8 mouse cellular contexts compared by ENCODE assay signal in the genomic region with DNA sequence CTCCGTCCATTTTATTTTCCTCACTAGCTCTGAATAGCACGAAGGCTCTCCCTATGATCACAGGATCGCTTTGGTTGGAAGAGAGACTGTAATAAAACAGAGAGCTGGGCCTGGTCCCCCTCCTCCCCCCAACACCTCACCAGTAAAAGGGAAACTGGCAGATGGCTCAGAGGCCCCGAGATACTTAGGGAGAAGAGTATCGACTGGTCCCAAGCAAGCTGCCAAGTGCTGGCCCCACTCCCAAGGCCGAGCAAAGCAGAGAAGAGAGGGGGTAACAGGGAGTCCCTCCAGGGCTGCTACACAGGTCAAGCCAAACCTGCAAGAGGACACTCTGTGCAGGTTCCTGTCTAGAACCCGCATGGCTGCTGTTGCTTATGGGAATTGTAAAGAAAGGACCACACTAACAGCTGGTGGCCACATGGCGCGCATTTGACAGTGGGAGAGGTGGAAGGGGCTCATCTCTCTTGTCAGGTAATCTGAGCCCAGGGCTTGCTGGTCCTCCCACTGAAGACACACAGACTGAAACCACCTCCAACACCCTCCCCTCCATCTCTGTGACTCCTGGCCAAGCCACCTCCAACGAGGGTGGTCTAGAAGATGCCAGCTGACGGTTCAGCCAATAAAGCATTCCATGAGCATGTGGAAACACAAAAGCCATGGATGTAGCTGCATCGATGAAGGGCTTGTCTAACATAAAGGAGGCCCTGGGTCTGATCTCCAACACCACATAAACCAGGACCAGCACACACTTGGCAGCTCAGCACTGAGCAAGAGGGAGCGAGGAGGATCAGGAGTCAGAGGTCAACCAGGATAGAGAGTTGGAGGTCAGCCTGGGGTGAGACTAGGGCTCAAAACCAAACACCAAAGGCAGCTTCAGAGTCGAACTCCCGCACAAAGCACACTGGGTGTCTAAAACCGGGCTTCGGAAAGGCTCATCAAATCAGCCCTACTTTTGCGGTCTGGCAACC. TPM values are rescaled to one million over a fixed set of nuclear protein-coding genes. Genes with fewer than 3 reads are reported as not detected.
DNase-seq lines count a peak whose midpoint lies in the region; ATAC-seq lines count a peak whose summit lies in the region.

No protein-coding gene starts in this region.

- H3K9me3 ChIP-seq in embryonic facial prominence, embryonic 14.5 days (ENCODE audit: control insufficient read depth, low read length): 0 out of 2 replicates have a peak, but pooled peaks cover 4% of the 10 kb centered on the region
- no peaks in the 10 kb centered on the region; the same call in 1 of the 2 replicates for H3K9me3 ChIP-seq in hindbrain, embryonic 16.5 days (ENCODE audit: control insufficient read depth, low read length)

- H3K4me3 ChIP-seq in embryonic facial prominence, embryonic 14.5 days (ENCODE audit: low read depth, low read length): no peak overlapping the region
- H3K4me3 ChIP-seq in hindbrain, embryonic 16.5 days (ENCODE audit: low read length): no peak overlapping the region

- peaks cover 61% of the 10 kb centered on the region for H3K4me1 ChIP-seq in embryonic facial prominence, embryonic 14.5 days (ENCODE audit: control insufficient read depth, insufficient read depth, low read length)
- peaks cover 7% of the 10 kb centered on the region for H3K4me1 ChIP-seq in hindbrain, embryonic 16.5 days (ENCODE audit: control insufficient read depth, insufficient read depth, low read depth, low read length)

- ATAC-seq in embryonic facial prominence, embryonic 14.5 days (ENCODE audit: low read depth): peak; percentile 17; the same call in 1 of the 2 replicates
- peak; percentile 60; the same call in 1 of the 2 replicates for ATAC-seq in hindbrain, embryonic 16.5 days
- ATAC-seq in activated CD4-positive, CD25-positive, alpha-beta regulatory T cell, adult 4 months: no peak

- peak overlapping the region; percentile 72 for H3K27ac ChIP-seq in embryonic facial prominence, embryonic 14.5 days (replicated peaks; ENCODE audit: low read depth, low read length)
- no peak overlapping the region for H3K27ac ChIP-seq in hindbrain, embryonic 16.5 days (ENCODE audit: low read depth, low read length)

- H3K36me3 ChIP-seq in embryonic facial prominence, embryonic 14.5 days (ENCODE audit: control insufficient read depth, insufficient read depth, low read length): no peaks in the 10 kb centered on the region
- no peaks in the 10 kb centered on the region for H3K36me3 ChIP-seq in hindbrain, embryonic 16.5 days (ENCODE audit: control insufficient read depth, insufficient read depth, low read length)

- peak overlapping the region; percentile 16 for H3K4me2 ChIP-seq in embryonic facial prominence, embryonic 14.5 days (ENCODE audit: low read depth, low read length)
- H3K4me2 ChIP-seq in hindbrain, embryonic 16.5 days (ENCODE audit: low read length): no peak overlapping the region

- H3K9ac ChIP-seq in embryonic facial prominence, embryonic 14.5 days (ENCODE audit: low read depth, low read length): no peak overlapping the region
- no peak overlapping the region for H3K9ac ChIP-seq in hindbrain, embryonic 16.5 days (ENCODE audit: low read depth, low read length)

- peak; percentile 18 to 41 for DNase-seq in layer of hippocampus, postnatal 10 days (ENCODE audit: low spot score in 2 of 2)
- DNase-seq in layer of hippocampus, adult 18-20 months (ENCODE audit: low spot score in 2 of 2): no peak
- DNase-seq in embryonic facial prominence, embryonic 14.5 days (ENCODE audit: low spot score): peak; percentile 57
- DNase-seq in ovary, postnatal 10 days (ENCODE audit: low spot score): peak; percentile 31
- DNase-seq in retina, embryonic 14.5 days (ENCODE audit: low spot score): no peak
- no peak for DNase-seq in T-cell, adult 2 months (ENCODE audit: low spot score)

- H3K27me3 ChIP-seq in embryonic facial prominence, embryonic 14.5 days (replicated peaks; ENCODE audit: control insufficient read depth, insufficient read depth, low read length): no peaks in the 10 kb centered on the region
- H3K27me3 ChIP-seq in hindbrain, embryonic 16.5 days (replicated peaks; ENCODE audit: control insufficient read depth, insufficient read depth, low read length): no peaks in the 10 kb centered on the region

- 22% methylated on average over 18 of the region's 18 CpGs for WGBS in embryonic facial prominence, embryonic 14.5 days
- WGBS in hindbrain, embryonic 16.5 days: 30% methylated on average over 18 of the region's 18 CpGs

RNA-seq across cellular contexts. Expression of a gene that starts 49.2 kb away (rescaled TPM):
- total RNA-seq in layer of hippocampus, postnatal 10 days (2021): 1 to 10 TPM; 2.2 to 2.3 TPM
- under 1 TPM; 0.57 to 0.91 TPM for total RNA-seq in layer of hippocampus, adult 18-20 months (2021)
- polyA plus RNA-seq in embryonic facial prominence, embryonic 14.5 days (2014; fragmentation: Nextera tagmentation; extraction: Ambion mirVana): 16.4 and 17.1 TPM in 2 replicates
- polyA plus RNA-seq in hindbrain, embryonic 16.5 days (2015; fragmentation: Nextera tagmentation; extraction: Ambion mirVana): 2.2 and 3.0 TPM in 2 replicates
- polyA plus RNA-seq in activated CD4-positive, CD25-positive, alpha-beta regulatory T cell, adult 4 months (2017; shearing (Covaris generic)): not detected

Comparison
In these comparisons a context has a peak if more than half of its experiments do, and no peak if none do; other contexts are left out.
1. DNase-seq: peak in layer of hippocampus, postnatal 10 days (2 of 2), embryonic facial prominence, embryonic 14.5 days (single experiment) and ovary, postnatal 10 days (single experiment); none in layer of hippocampus, adult 18-20 months (0 of 2), retina, embryonic 14.5 days (single experiment) and T-cell, adult 2 months (single experiment).